Mouse (Mus musculus): ENCODE measurements at regions not wholly inside any gene's neighbourhood (a gene's known extent, or its start where the extent isn't known, plus 50 kb on each side); places are given as distances from the start of the nearest gene placed in this dataset.

DNA sequence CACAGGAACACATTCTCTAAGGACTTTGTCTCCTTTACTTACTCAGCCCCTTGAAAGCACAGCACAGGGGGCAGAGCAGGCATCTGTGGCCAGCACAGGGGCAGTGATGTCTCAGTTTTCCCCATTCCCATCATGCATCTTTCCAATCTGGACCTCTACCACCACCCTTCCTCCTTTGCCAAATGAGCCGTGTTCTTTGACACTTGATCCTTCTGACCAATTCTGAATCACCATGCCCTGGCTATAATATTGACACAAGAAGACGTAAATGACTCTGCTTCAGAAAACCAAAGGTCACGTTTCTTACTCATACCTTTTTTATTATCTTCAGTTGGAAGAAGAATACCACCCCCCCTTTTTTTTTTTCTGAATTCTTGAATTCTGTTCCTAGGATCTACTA, 632.4 kb upstream of the Ptbp2 start:
- TF ChIP-seq CTCF (IDR thresholded peaks at IDR 0.05; ENCODE audit: control insufficient read depth, insufficient read depth, insufficient read length) (no peak), USF1 (IDR thresholded peaks at IDR 0.05; ENCODE audit: low read depth) (no peak), MYOD1 (IDR thresholded peaks at IDR 0.05; ENCODE audit: control insufficient read depth, insufficient read length, low read depth) (no peak), FOSL1 (IDR thresholded peaks at IDR 0.05; ENCODE audit: insufficient read depth, low read length, poor library complexity, severe bottlenecking) (peak; percentile 67)

Data from C2C12 (cell line).